Comparison of ENCODE assay signal across 25 mouse cellular contexts in genomic region chr14:90121071-90121470, GRCm38 (mm10).
DNase-seq lines count a peak whose midpoint lies in the region; ATAC-seq and TF ChIP-seq lines count a peak whose summit lies in the region.
"Had no signal": no experiment of that assay in that cellular context is flagged by ENCODE, and none has a peak within 500 bp of the region (broad histone marks: within the 10 kb centered on the region; RNA-seq: fewer than 3 reads in every experiment).

No protein-coding gene starts in this region.

- H3K4me2 ChIP-seq in forebrain, embryonic 14.5 days (ENCODE audit: low read length), result no peak overlapping the region
- H3K4me2 ChIP-seq in forebrain, embryonic 13.5 days, result no peak overlapping the region
- H3K4me2 ChIP-seq in hindbrain, postnatal 0 days (ENCODE audit: low read depth, low read length), result no peak overlapping the region
- H3K4me2 ChIP-seq in midbrain, postnatal 0 days (ENCODE audit: low read depth, low read length, poor library complexity, severe bottlenecking), result no peak overlapping the region
- H3K4me2 ChIP-seq in midbrain, embryonic 16.5 days (ENCODE audit: low read length), result no peak overlapping the region
- H3K4me2 ChIP-seq: embryonic facial prominence, embryonic 13.5 days; heart, embryonic 12.5 days; heart, embryonic 15.5 days; hindbrain, embryonic 14.5 days had no signal

- H3K9ac ChIP-seq in forebrain, embryonic 14.5 days (ENCODE audit: low read length), result no peak overlapping the region
- no peak overlapping the region for H3K9ac ChIP-seq in forebrain, embryonic 13.5 days
- no peak overlapping the region for H3K9ac ChIP-seq in hindbrain, postnatal 0 days (replicated peaks; ENCODE audit: low read length)
- H3K9ac ChIP-seq in midbrain, postnatal 0 days (replicated peaks; ENCODE audit: low read length, poor library complexity, severe bottlenecking), result no peak overlapping the region
- H3K9ac ChIP-seq in midbrain, embryonic 16.5 days (ENCODE audit: low read depth, low read length), result no peak overlapping the region
- H3K9ac ChIP-seq: embryonic facial prominence, embryonic 13.5 days; heart, embryonic 12.5 days; heart, embryonic 15.5 days; hindbrain, embryonic 14.5 days had no signal

- no peak overlapping the region for H3K27ac ChIP-seq in forebrain, embryonic 14.5 days (ENCODE audit: low read depth, low read length)
- no peak overlapping the region for H3K27ac ChIP-seq in forebrain, embryonic 13.5 days
- H3K27ac ChIP-seq in hindbrain, postnatal 0 days, result no peak overlapping the region
- H3K27ac ChIP-seq in hindbrain, embryonic 10.5 days, result no peak overlapping the region
- H3K27ac ChIP-seq in midbrain, postnatal 0 days (ENCODE audit: low read depth, low read length), result no peak overlapping the region
- H3K27ac ChIP-seq in midbrain, embryonic 16.5 days (ENCODE audit: low read length), result no peak overlapping the region
- H3K27ac ChIP-seq: embryonic facial prominence, embryonic 10.5 days; embryonic facial prominence, embryonic 13.5 days; heart, embryonic 15.5 days; hindbrain, embryonic 14.5 days had no signal

- H3K4me1 ChIP-seq in forebrain, embryonic 14.5 days (ENCODE audit: control insufficient read depth, insufficient read depth, low read length), result no peaks in the 10 kb centered on the region
- no peaks in the 10 kb centered on the region for H3K4me1 ChIP-seq in forebrain, embryonic 13.5 days
- H3K4me1 ChIP-seq in hindbrain, postnatal 0 days (ENCODE audit: insufficient read depth, low read length), result no peaks in the 10 kb centered on the region
- H3K4me1 ChIP-seq in hindbrain, embryonic 10.5 days (replicated peaks), result no peaks in the 10 kb centered on the region
- H3K4me1 ChIP-seq in midbrain, postnatal 0 days (ENCODE audit: insufficient read depth, low read length), result no peaks in the 10 kb centered on the region
- H3K4me1 ChIP-seq in midbrain, embryonic 16.5 days (ENCODE audit: control insufficient read depth, insufficient read depth, low read length), result no peaks in the 10 kb centered on the region
- H3K4me1 ChIP-seq: embryonic facial prominence, embryonic 10.5 days; embryonic facial prominence, embryonic 13.5 days; heart, embryonic 12.5 days; heart, embryonic 15.5 days had no signal

- no peak overlapping the region for H3K4me3 ChIP-seq in forebrain, embryonic 14.5 days (ENCODE audit: low read depth, low read length)
- H3K4me3 ChIP-seq in forebrain, embryonic 13.5 days, result no peak overlapping the region
- no peak overlapping the region for H3K4me3 ChIP-seq in hindbrain, postnatal 0 days (ENCODE audit: low read length)
- no peak overlapping the region for H3K4me3 ChIP-seq in hindbrain, embryonic 10.5 days
- no peak overlapping the region for H3K4me3 ChIP-seq in midbrain, postnatal 0 days (ENCODE audit: low read depth, low read length)
- no peak overlapping the region for H3K4me3 ChIP-seq in midbrain, embryonic 16.5 days (ENCODE audit: low read depth, low read length)
- H3K4me3 ChIP-seq: embryonic facial prominence, embryonic 10.5 days; embryonic facial prominence, embryonic 13.5 days; erythroblast, embryonic 14.5 days; heart, embryonic 12.5 days; heart, embryonic 15.5 days had no signal

- 65% methylated on average over 7 of the region's 7 CpGs for WGBS in forebrain, embryonic 14.5 days
- WGBS in forebrain, embryonic 13.5 days, result 76% methylated on average over 7 of the region's 7 CpGs
- WGBS in hindbrain, postnatal 0 days, result 58% methylated on average over 7 of the region's 7 CpGs
- 83% methylated on average over 7 of the region's 7 CpGs for WGBS in hindbrain, embryonic 10.5 days
- WGBS in midbrain, postnatal 0 days, result 55% methylated on average over 7 of the region's 7 CpGs
- 51% methylated on average over 7 of the region's 7 CpGs for WGBS in midbrain, embryonic 16.5 days

- no peaks in the 10 kb centered on the region for H3K9me3 ChIP-seq in forebrain, embryonic 14.5 days (replicated peaks; ENCODE audit: control insufficient read depth, low read length)
- H3K9me3 ChIP-seq in forebrain, embryonic 13.5 days (replicated peaks), result no peaks in the 10 kb centered on the region
- no peaks in the 10 kb centered on the region for H3K9me3 ChIP-seq in hindbrain, postnatal 0 days (ENCODE audit: low read length)
- H3K9me3 ChIP-seq in hindbrain, embryonic 10.5 days, result no peaks in the 10 kb centered on the region
- H3K9me3 ChIP-seq in midbrain, postnatal 0 days (ENCODE audit: low read length), result no peaks in the 10 kb centered on the region
- H3K9me3 ChIP-seq in midbrain, embryonic 16.5 days (replicated peaks; ENCODE audit: control insufficient read depth, low read length, poor library complexity, severe bottlenecking), result no peaks in the 10 kb centered on the region
- H3K9me3 ChIP-seq: embryonic facial prominence, embryonic 10.5 days; embryonic facial prominence, embryonic 13.5 days; heart, embryonic 12.5 days; heart, embryonic 15.5 days had no signal

- no peak for ATAC-seq in forebrain, embryonic 14.5 days
- no peak for ATAC-seq in forebrain, embryonic 13.5 days
- no peak for ATAC-seq in hindbrain, postnatal 0 days
- ATAC-seq in midbrain, postnatal 0 days (ENCODE audit: low FRiP score), result no peak
- no peak for ATAC-seq in midbrain, embryonic 16.5 days
- ATAC-seq: CD4-positive, CD25-positive, alpha-beta regulatory T cell, adult 4 months; intestine, postnatal 0 days had no signal

- DNase-seq in forebrain, embryonic 14.5 days (ENCODE audit: low spot score), result peak; percentile 53
- peak; percentile 15 for DNase-seq in hindbrain, postnatal 0 days (ENCODE audit: low spot score)
- DNase-seq in hindbrain, embryonic 10.5 days (ENCODE audit: low spot score), result no peak
- DNase-seq in midbrain, postnatal 0 days (ENCODE audit: low spot score), result peak; percentile 19
- DNase-seq in brain, embryonic 18.5 days (ENCODE audit: low read depth, low spot score), result peak; percentile 4
- no peak for DNase-seq in embryo, embryonic 10 days (ENCODE audit: low spot score)
- DNase-seq: adrenal gland, adult 2 months; adrenal gland, postnatal 14 days; cerebellum, adult 18-20 months; cerebellum, postnatal 25 days; embryo, embryonic 11 days; gastrocnemius, postnatal 25 days; heart, adult 18-20 months; heart, postnatal 10 days; heart, postnatal 36 days had no signal

- no peak for TF ChIP-seq CTCF in hindbrain, postnatal 0 days (IDR thresholded peaks at IDR 0.05; ENCODE audit: low read depth)
- no peak for TF ChIP-seq CTCF in midbrain, postnatal 0 days (IDR thresholded peaks at IDR 0.05)

- H3K27me3 ChIP-seq in forebrain, embryonic 14.5 days (replicated peaks; ENCODE audit: control insufficient read depth, insufficient read depth, low read length), result no peaks in the 10 kb centered on the region
- H3K27me3 ChIP-seq in forebrain, embryonic 13.5 days, result no peaks in the 10 kb centered on the region
- no peaks in the 10 kb centered on the region for H3K27me3 ChIP-seq in hindbrain, postnatal 0 days (ENCODE audit: insufficient read depth, low read length)
- no peaks in the 10 kb centered on the region for H3K27me3 ChIP-seq in hindbrain, embryonic 10.5 days (ENCODE audit: insufficient read depth, poor library complexity, severe bottlenecking)
- no peaks in the 10 kb centered on the region for H3K27me3 ChIP-seq in midbrain, postnatal 0 days (ENCODE audit: insufficient read depth, low read length)
- H3K27me3 ChIP-seq in midbrain, embryonic 16.5 days (ENCODE audit: control insufficient read depth, insufficient read depth, low read depth, low read length), result no peaks in the 10 kb centered on the region
- H3K27me3 ChIP-seq: embryonic facial prominence, embryonic 13.5 days; heart, embryonic 12.5 days; heart, embryonic 15.5 days had no signal

- no peaks in the 10 kb centered on the region for H3K36me3 ChIP-seq in forebrain, embryonic 14.5 days (ENCODE audit: control insufficient read depth, insufficient read depth, low read length)
- no peaks in the 10 kb centered on the region for H3K36me3 ChIP-seq in forebrain, embryonic 13.5 days (ENCODE audit: poor library complexity, severe bottlenecking)
- no peaks in the 10 kb centered on the region for H3K36me3 ChIP-seq in hindbrain, postnatal 0 days (ENCODE audit: insufficient read depth, low read length)
- no peaks in the 10 kb centered on the region for H3K36me3 ChIP-seq in hindbrain, embryonic 10.5 days
- no peaks in the 10 kb centered on the region for H3K36me3 ChIP-seq in midbrain, postnatal 0 days (ENCODE audit: insufficient read depth, low read length)
- H3K36me3 ChIP-seq in midbrain, embryonic 16.5 days (ENCODE audit: control insufficient read depth, insufficient read depth, low read length), result no peaks in the 10 kb centered on the region
- H3K36me3 ChIP-seq: embryonic facial prominence, embryonic 10.5 days; embryonic facial prominence, embryonic 13.5 days; heart, embryonic 12.5 days; heart, embryonic 15.5 days had no signal

Comparison
In these comparisons a context has a peak if more than half of its experiments do, and no peak if none do; other contexts are left out.
1. DNase-seq: peak in forebrain, embryonic 14.5 days (single experiment), hindbrain, postnatal 0 days (single experiment), midbrain, postnatal 0 days (single experiment) and brain, embryonic 18.5 days (single experiment); none in hindbrain, embryonic 10.5 days (single experiment) and embryo, embryonic 10 days (single experiment).